In the genomic region with DNA sequence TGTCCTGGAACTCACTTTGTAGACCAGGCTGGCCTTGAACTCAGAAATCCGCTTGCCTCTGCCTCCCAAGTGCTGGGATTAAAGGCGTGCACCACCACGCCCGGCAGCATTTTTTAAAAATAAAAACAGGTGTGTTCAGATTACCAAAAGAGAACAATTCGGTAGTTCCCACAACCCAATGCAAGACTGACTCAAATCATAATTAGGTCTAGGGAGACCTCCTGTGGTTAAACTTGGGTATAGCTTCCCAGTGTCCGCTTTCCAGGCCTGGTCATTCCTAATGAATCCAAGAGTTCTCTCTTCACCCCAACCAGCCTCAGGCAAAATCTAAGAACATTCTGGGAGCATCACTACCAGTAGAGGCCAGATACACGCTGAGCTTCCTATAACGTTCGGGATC, we compare ENCODE assay signal across 8 mouse cellular contexts. TPM values are rescaled to one million over a fixed set of nuclear protein-coding genes. Genes with fewer than 3 reads are reported as not detected.
DNase-seq lines count a peak whose midpoint lies in the region; ATAC-seq lines count a peak whose summit lies in the region.

No protein-coding gene starts in this region.

- intact Hi-C loops in left cerebral cortex, postnatal 25 days (cut with DNase I), result loop anchor here (5.0 kb wide), 2 partner anchors 188 to 443 kb away; no protein-coding TSS in a partner anchor

- 29% methylated on average over 9 of the region's 9 CpGs for WGBS in neural tube, embryonic 15.5 days
- 21% methylated on average over 9 of the region's 9 CpGs for WGBS in forebrain, embryonic 14.5 days

- no peak overlapping the region for H3K9ac ChIP-seq in neural tube, embryonic 15.5 days (replicated peaks)
- H3K9ac ChIP-seq in forebrain, embryonic 14.5 days (ENCODE audit: low read length), result no peak overlapping the region

- DNase-seq in neural tube, embryonic 10.5 days (ENCODE audit: extremely low spot score, low spot score), result peak; percentile 52
- peak; percentile 70 for DNase-seq in adrenal gland, postnatal 14 days
- peak; percentile 86 for DNase-seq in forebrain, embryonic 14.5 days (ENCODE audit: low spot score)
- DNase-seq in hindlimb bud, embryonic 11.5 days (ENCODE audit: extremely low spot score, low read depth, low spot score), result peak; percentile 50
- DNase-seq in left cerebral cortex, postnatal 25 days (ENCODE audit: low spot score in 2 of 2), result peak; percentile 72 to 78

- no peak for ATAC-seq in neural tube, embryonic 15.5 days (ENCODE audit: low FRiP score)
- ATAC-seq in forebrain, embryonic 14.5 days, result 0 out of 2 replicates have a peak, but pooled peaks have one; percentile 37
- ATAC-seq in monocyte, adult 5-6 weeks (replicated peaks; ENCODE audit: insufficient number of reproducible peaks, low FRiP score, low TSS enrichment, poor library complexity, severe bottlenecking), result peak; percentile 90
- ATAC-seq in inflammation-experienced regulatory T-cells, adult 6 months, result no peak

- H3K36me3 ChIP-seq in neural tube, embryonic 15.5 days, result no peaks in the 10 kb centered on the region
- H3K36me3 ChIP-seq in forebrain, embryonic 14.5 days (ENCODE audit: control insufficient read depth, insufficient read depth, low read length), result no peaks in the 10 kb centered on the region

- no peak overlapping the region for H3K27ac ChIP-seq in neural tube, embryonic 15.5 days (replicated peaks)
- no peak overlapping the region for H3K27ac ChIP-seq in forebrain, embryonic 14.5 days (ENCODE audit: low read depth, low read length)

- no peak overlapping the region for H3K4me3 ChIP-seq in neural tube, embryonic 15.5 days (replicated peaks)
- H3K4me3 ChIP-seq in forebrain, embryonic 14.5 days (ENCODE audit: low read depth, low read length), result no peak overlapping the region

- no peak overlapping the region for H3K4me2 ChIP-seq in neural tube, embryonic 15.5 days
- no peak overlapping the region for H3K4me2 ChIP-seq in forebrain, embryonic 14.5 days (ENCODE audit: low read length)

- no peaks in the 10 kb centered on the region for H3K9me3 ChIP-seq in neural tube, embryonic 15.5 days (replicated peaks)
- H3K9me3 ChIP-seq in forebrain, embryonic 14.5 days (replicated peaks; ENCODE audit: control insufficient read depth, low read length), result no peaks in the 10 kb centered on the region

- H3K4me1 ChIP-seq in neural tube, embryonic 15.5 days, result no peaks in the 10 kb centered on the region
- H3K4me1 ChIP-seq in forebrain, embryonic 14.5 days (ENCODE audit: control insufficient read depth, insufficient read depth, low read length), result no peaks in the 10 kb centered on the region

- H3K27me3 ChIP-seq in neural tube, embryonic 15.5 days (replicated peaks), result no peaks in the 10 kb centered on the region
- H3K27me3 ChIP-seq in forebrain, embryonic 14.5 days (replicated peaks; ENCODE audit: control insufficient read depth, insufficient read depth, low read length), result no peaks in the 10 kb centered on the region

RNA-seq across cellular contexts. Expression of gene Ypel2, which starts 17.0 kb away (rescaled TPM):
- polyA plus RNA-seq in neural tube, embryonic 15.5 days (2015; fragmentation: Nextera tagmentation; extraction: Ambion mirVana), result 3.4 and 4.1 TPM in 2 replicates
- total RNA-seq in adrenal gland, postnatal 14 days (2021), result 20.0 and 22.1 TPM in 2 replicates
- 6.0 and 7.0 TPM in 2 replicates for polyA plus RNA-seq in forebrain, embryonic 14.5 days (2014; fragmentation: Nextera tagmentation; extraction: Ambion mirVana)
- total RNA-seq in left cerebral cortex, postnatal 25 days (2021), result 10 to 100 TPM; 49.8 to 61.2 TPM
- 4.2 to 10.7 TPM (median 6.5 TPM) in 3 replicates for total RNA-seq in monocyte, adult 5-6 weeks (2017)
- polyA plus RNA-seq in inflammation-experienced regulatory T-cells, adult 6 months (2017; shearing (Covaris generic)), result 1 to 10 TPM; 3.7 to 8.9 (median 5.8) TPM

Comparison
In these comparisons a context has a peak if more than half of its experiments do, and no peak if none do; other contexts are left out.
1. ATAC-seq: peak in forebrain, embryonic 14.5 days (single experiment) and monocyte, adult 5-6 weeks (single experiment); none in neural tube, embryonic 15.5 days (single experiment) and inflammation-experienced regulatory T-cells, adult 6 months (single experiment).
2. Peak in every context shown above with its lines, with median percentiles within 50 percentile points of each other: DNase-seq.